Mouse (Mus musculus) 416B (cell line): ENCODE results near the gene Ttc28.

Source experiments
- DNase-seq: peaks from one replicate; pipeline ENCODE4 v3.0.0; 2011; ENCODE audit warnings: low read depth

Gene Ttc28

GRCm38 (mm10) chr5:111175410-111175809 is 295.8 kb downstream of the Ttc28 start:
- no peak for DNase-seq

- DNase-seq: no peak
Measured at GRCm38 (mm10) chr5:111175842-111176241, 296.2 kb downstream of the Ttc28 start.

GRCm38 (mm10) chr5:111176441-111176840 is 296.8 kb downstream of the Ttc28 start:
- DNase-seq: no peak

- DNase-seq: peak; percentile 8
Measured at GRCm38 (mm10) chr5:111178324-111179076, 298.9 kb downstream of the Ttc28 start.

GRCm38 (mm10) chr5:111179651-111180050 is 300.0 kb downstream of the Ttc28 start:
- no peak for DNase-seq

GRCm38 (mm10) chr5:111180091-111181053 is 300.8 kb downstream of the Ttc28 start:
- DNase-seq: no peak

- DNase-seq: no peak
Measured at GRCm38 (mm10) chr5:111181204-111181912, 301.8 kb downstream of the Ttc28 start.

GRCm38 (mm10) chr5:111186600-111186999 is 307.0 kb downstream of the Ttc28 start:
- DNase-seq: no peak

GRCm38 (mm10) chr5:111191972-111192371 is 312.4 kb downstream of the Ttc28 start:
- DNase-seq: no peak

GRCm38 (mm10) chr5:111194829-111195228 is 315.2 kb downstream of the Ttc28 start:
- DNase-seq: no peak

- no peak for DNase-seq
Measured at GRCm38 (mm10) chr5:111195488-111196485, 316.2 kb downstream of the Ttc28 start.

GRCm38 (mm10) chr5:111197727-111198126 is 318.1 kb downstream of the Ttc28 start:
- DNase-seq: no peak

GRCm38 (mm10) chr5:111200167-111200840 is 320.7 kb downstream of the Ttc28 start:
- no peak for DNase-seq

GRCm38 (mm10) chr5:111200915-111201610 is 321.5 kb downstream of the Ttc28 start:
- no peak for DNase-seq

GRCm38 (mm10) chr5:111204221-111204620 is 324.6 kb downstream of the Ttc28 start:
- DNase-seq: no peak

GRCm38 (mm10) chr5:111204976-111205586 is 325.5 kb downstream of the Ttc28 start:
- DNase-seq: no peak

GRCm38 (mm10) chr5:111205817-111206216 is 326.2 kb downstream of the Ttc28 start:
- DNase-seq: peak; percentile 17

- peak; percentile 16 for DNase-seq
Measured at GRCm38 (mm10) chr5:111207924-111208659, 328.5 kb downstream of the Ttc28 start.

- DNase-seq: peak; percentile 22
Measured at GRCm38 (mm10) chr5:111208660-111208969, 329.0 kb downstream of the Ttc28 start.
